ENCODE assay signal across 8 mouse cellular contexts in the genomic region with DNA sequence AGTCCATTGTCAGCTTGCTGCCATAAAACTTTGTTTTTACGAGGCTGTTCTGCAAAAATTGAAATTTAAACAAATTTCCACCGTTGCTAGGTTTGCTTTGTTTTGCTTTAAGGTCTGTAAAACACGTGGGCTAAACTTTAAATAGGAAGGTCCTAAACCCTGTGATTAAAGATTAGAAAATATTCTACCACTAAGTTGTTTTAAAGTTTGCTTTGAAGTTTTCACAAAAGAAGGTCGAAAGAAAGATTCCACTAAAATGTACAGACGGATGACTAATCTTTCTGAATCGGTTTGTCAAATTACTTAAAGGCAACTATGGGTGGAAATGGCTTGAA. TPM values are rescaled to one million over a fixed set of nuclear protein-coding genes. Genes with fewer than 3 reads are reported as not detected.
DNase-seq lines count a peak whose midpoint lies in the region; ATAC-seq and TF ChIP-seq lines count a peak whose summit lies in the region.

TSS of gene Cd24a (plus strand) at position 288 of the 335 bp plus-strand sequence.

- TF ChIP-seq CTCF in layer of hippocampus, adult 2 months (conservative IDR thresholded peaks at IDR 0.05): no peak
- TF ChIP-seq CTCF in midbrain, postnatal 0 days (IDR thresholded peaks at IDR 0.05): no peak

- DNase-seq in layer of hippocampus, adult 2 months (ENCODE audit: low spot score in 2 of 2): no peak
- no peak for DNase-seq in layer of hippocampus, adult 9-11 months
- DNase-seq in adrenal gland, adult 2 months: no peak
- DNase-seq in midbrain, postnatal 0 days (ENCODE audit: low spot score): no peak
- DNase-seq in frontal cortex, postnatal 10 days (ENCODE audit: low spot score in 2 of 2): no peak
- DNase-seq in embryo, embryonic 10 days (ENCODE audit: low spot score): no peak

- H3K4me1 ChIP-seq in forebrain, embryonic 12.5 days: peaks cover 17% of the 10 kb centered on the region
- no peaks in the 10 kb centered on the region for H3K4me1 ChIP-seq in intestine, embryonic 15.5 days (replicated peaks)
- H3K4me1 ChIP-seq in midbrain, postnatal 0 days (ENCODE audit: insufficient read depth, low read length): 0 out of 2 replicates have a peak, but pooled peaks cover 2% of the 10 kb centered on the region

- H3K27ac ChIP-seq in layer of hippocampus, adult 2 months: no peak within 1 kb of the TSS
- peak within 1 kb of the TSS; percentile 95 for H3K27ac ChIP-seq in forebrain, embryonic 12.5 days
- H3K27ac ChIP-seq in intestine, embryonic 15.5 days: peak within 1 kb of the TSS; percentile 96
- peak within 1 kb of the TSS; percentile 88 for H3K27ac ChIP-seq in midbrain, postnatal 0 days (ENCODE audit: low read depth, low read length)

- ATAC-seq in forebrain, embryonic 12.5 days (ENCODE audit: low FRiP score): no peak
- no peak for ATAC-seq in intestine, embryonic 15.5 days
- ATAC-seq in midbrain, postnatal 0 days (ENCODE audit: low FRiP score): no peak

- no peaks in the 10 kb centered on the region for H3K9me3 ChIP-seq in forebrain, embryonic 12.5 days
- no peaks in the 10 kb centered on the region for H3K9me3 ChIP-seq in intestine, embryonic 15.5 days
- no peaks in the 10 kb centered on the region for H3K9me3 ChIP-seq in midbrain, postnatal 0 days (ENCODE audit: low read length)

- H3K4me2 ChIP-seq in forebrain, embryonic 12.5 days: peak within 1 kb of the TSS; percentile 69
- H3K4me2 ChIP-seq in intestine, embryonic 15.5 days (replicated peaks): peak within 1 kb of the TSS; percentile 95
- peak within 1 kb of the TSS; percentile 95 for H3K4me2 ChIP-seq in midbrain, postnatal 0 days (ENCODE audit: low read depth, low read length, poor library complexity, severe bottlenecking)

- under 1% methylated on average over 6 of the region's 6 CpGs for WGBS in forebrain, embryonic 12.5 days
- under 1% methylated on average over 6 of the region's 6 CpGs for WGBS in intestine, embryonic 15.5 days
- WGBS in midbrain, postnatal 0 days: under 1% methylated on average over 6 of the region's 6 CpGs

- peaks cover 14% of the 10 kb centered on the region for H3K27me3 ChIP-seq in forebrain, embryonic 12.5 days
- no peaks in the 10 kb centered on the region for H3K27me3 ChIP-seq in intestine, embryonic 15.5 days (replicated peaks)
- H3K27me3 ChIP-seq in midbrain, postnatal 0 days (ENCODE audit: insufficient read depth, low read length): no peaks in the 10 kb centered on the region

- peaks cover 7% of the 10 kb centered on the region for H3K36me3 ChIP-seq in forebrain, embryonic 12.5 days (replicated peaks)
- H3K36me3 ChIP-seq in intestine, embryonic 15.5 days: no peaks in the 10 kb centered on the region
- no peaks in the 10 kb centered on the region for H3K36me3 ChIP-seq in midbrain, postnatal 0 days (ENCODE audit: insufficient read depth, low read length)

- H3K9ac ChIP-seq in forebrain, embryonic 12.5 days: peak within 1 kb of the TSS; percentile 92
- H3K9ac ChIP-seq in intestine, embryonic 15.5 days: peak within 1 kb of the TSS; percentile 75
- H3K9ac ChIP-seq in midbrain, postnatal 0 days (replicated peaks; ENCODE audit: low read length, poor library complexity, severe bottlenecking): peak within 1 kb of the TSS; percentile 87

- H3K4me3 ChIP-seq in layer of hippocampus, adult 2 months: peak within 1 kb of the TSS; percentile 60
- H3K4me3 ChIP-seq in forebrain, embryonic 12.5 days (replicated peaks): peak within 1 kb of the TSS; percentile 74
- peak within 1 kb of the TSS; percentile 64 for H3K4me3 ChIP-seq in intestine, embryonic 15.5 days (replicated peaks)
- H3K4me3 ChIP-seq in midbrain, postnatal 0 days (ENCODE audit: low read depth, low read length): peak within 1 kb of the TSS; percentile 46

RNA-seq across cellular contexts. Expression of gene Cd24a, which starts in this region (rescaled TPM):
- 10 to 100 TPM in 1 of 2 experiments, 1 to 10 TPM in 1; 7.3 to 10.2 TPM for total RNA-seq in layer of hippocampus, adult 2 months (2021)
- 10 to 100 TPM; 24.6 to 44.7 TPM for total RNA-seq in adrenal gland, adult 2 months (2021)
- 12.3 and 16.5 TPM in 2 replicates for polyA plus RNA-seq in adrenal gland, adult 2 months (2012; rRNA removed)
- 501 and 537 TPM in 2 replicates for polyA plus RNA-seq in forebrain, embryonic 12.5 days (2016; fragmentation: Nextera tagmentation; extraction: Ambion mirVana)
- 189 and 204 TPM in 2 replicates for polyA plus RNA-seq in intestine, embryonic 15.5 days (2015; fragmentation: Nextera tagmentation; extraction: Ambion mirVana)
- total RNA-seq in midbrain, postnatal 0 days (2014; rRNA removed): 609 and 613 TPM in 2 replicates
- polyA plus RNA-seq in midbrain, postnatal 0 days (2015; fragmentation: Nextera tagmentation; extraction: Ambion mirVana): 326 TPM in 2 replicates

Comparison
In these comparisons a context has a peak if more than half of its experiments do, and no peak if none do; other contexts are left out.
1. RNA of gene Cd24a (total RNA-seq): 609 to 613 TPM in midbrain, postnatal 0 days; 24.6 to 44.7 TPM in adrenal gland, adult 2 months and 7.3 to 10.2 TPM in layer of hippocampus, adult 2 months; every median in the first group is over 10 times any median in the second.
2. RNA of gene Cd24a (polyA plus RNA-seq): 501 to 537 TPM in forebrain, embryonic 12.5 days, 326 TPM in midbrain, postnatal 0 days and 189 to 204 TPM in intestine, embryonic 15.5 days; 12.3 to 16.5 TPM in adrenal gland, adult 2 months; every median in the first group is over 10 times any median in the second.
3. Peak in every context shown above with its lines, with median percentiles within 50 percentile points of each other: H3K4me3 ChIP-seq, H3K4me2 ChIP-seq and H3K9ac ChIP-seq.